Mouse (Mus musculus) midbrain, embryonic 10.5 days (tissue): ENCODE data around the gene Islr. TPM values are rescaled to one million over a fixed set of nuclear protein-coding genes. Genes with fewer than 3 reads are reported as not detected.
"Not testable (repeated sequence)": the region's sequence is repeated elsewhere in the genome, so short reads cannot be mapped to it uniquely, and the experiment has no call there.

Source experiments
- DNase-seq: peaks from one replicate; pipeline ENCODE4 v3.0.0-alpha.2; 2017; ENCODE audit warnings: low spot score
- H3K27ac ChIP-seq: fragments of 300-500 bp; sonication (generic); replicated peaks from 2 replicates; pipeline ENCODE4 v1.5.1; 2016; ENCODE audit warnings: mild to moderate bottlenecking
- H3K27me3 ChIP-seq: fragments of 300-500 bp; sonication (generic); 2 replicates; pipeline ENCODE4 v1.6.1; 2016; ENCODE audit warnings: low read depth, mild to moderate bottlenecking; ENCODE audit not compliant: poor library complexity, severe bottlenecking
- H3K36me3 ChIP-seq: fragments of 300-500 bp; sonication (generic); 2 replicates; pipeline ENCODE4 v1.6.1; 2016; ENCODE audit warnings: mild to moderate bottlenecking, moderate library complexity
- H3K4me1 ChIP-seq: fragments of 300-500 bp; sonication (generic); 2 replicates; pipeline ENCODE4 v1.6.1; 2016
- H3K4me3 ChIP-seq: fragments of 300-500 bp; sonication (generic); 2 replicates; pipeline ENCODE4 v1.5.1; 2016; ENCODE audit warnings: mild to moderate bottlenecking, moderate library complexity
- H3K9me3 ChIP-seq: fragments of 300-500 bp; sonication (generic); replicated peaks from 2 replicates; pipeline ENCODE4 v1.6.1; 2016; ENCODE audit warnings: mild to moderate bottlenecking
- WGBS: fragments of 180-500 bp; shearing (Covaris S2); methylation state at CpG from one replicate; pipeline ENCODE4 v1.1.7; 2016; 5-methylcytosine and 5-hydroxymethylcytosine counted together
- polyA plus RNA-seq: library from polyadenylated mRNA; unstranded; fragments of >200 nt; fragmentation: Nextera tagmentation; extraction: Ambion mirVana; gene quantifications from 2 replicates; pipeline ENCODE4 v1.2.1, GENCODE M21; 2016

The Islr gene
- polyA plus RNA-seq = 7.4 and 15.4 TPM in 2 replicates

- WGBS = under 1% methylated on average over 42 of the region's 42 CpGs
- Histone ChIP-seq H3K9me3 (no peaks in the 10 kb centered on the region), H3K4me1 (peaks cover 55% of the 10 kb centered on the region), H3K27ac (peak within 1 kb of the TSS; percentile 74), H3K27me3 (peaks cover 85% of the 10 kb centered on the region), H3K36me3 (no peaks in the 10 kb centered on the region), H3K4me3 (peak within 1 kb of the TSS; percentile 53)
- peak; percentile 82 for DNase-seq
Observed at GRCm38 (mm10) chr9:58203516-58204447, at the start of gene Islr, which contains the start of gene Islr2. TSS of gene Islr (minus strand) at chr9:58204306. TSS of gene Islr2 (minus strand) at chr9:58204319.

- H3K36me3 ChIP-seq = peaks cover 31% of the 10 kb centered on the region
- H3K9me3 ChIP-seq, DNase-seq, H3K27me3 ChIP-seq: not testable (repeated sequence)
- peak overlapping the region; percentile 87; the same call in 1 of the 2 replicates for H3K27ac ChIP-seq
- H3K4me1 ChIP-seq = peaks cover 36% of the 10 kb centered on the region
- peak overlapping the region; percentile 83 for H3K4me3 ChIP-seq
- 74% methylated on average over 5 of the region's 5 CpGs for WGBS
Observed at GRCm38 (mm10) chr9:58253805-58254122, 49.7 kb upstream of the Islr start.

DNA sequence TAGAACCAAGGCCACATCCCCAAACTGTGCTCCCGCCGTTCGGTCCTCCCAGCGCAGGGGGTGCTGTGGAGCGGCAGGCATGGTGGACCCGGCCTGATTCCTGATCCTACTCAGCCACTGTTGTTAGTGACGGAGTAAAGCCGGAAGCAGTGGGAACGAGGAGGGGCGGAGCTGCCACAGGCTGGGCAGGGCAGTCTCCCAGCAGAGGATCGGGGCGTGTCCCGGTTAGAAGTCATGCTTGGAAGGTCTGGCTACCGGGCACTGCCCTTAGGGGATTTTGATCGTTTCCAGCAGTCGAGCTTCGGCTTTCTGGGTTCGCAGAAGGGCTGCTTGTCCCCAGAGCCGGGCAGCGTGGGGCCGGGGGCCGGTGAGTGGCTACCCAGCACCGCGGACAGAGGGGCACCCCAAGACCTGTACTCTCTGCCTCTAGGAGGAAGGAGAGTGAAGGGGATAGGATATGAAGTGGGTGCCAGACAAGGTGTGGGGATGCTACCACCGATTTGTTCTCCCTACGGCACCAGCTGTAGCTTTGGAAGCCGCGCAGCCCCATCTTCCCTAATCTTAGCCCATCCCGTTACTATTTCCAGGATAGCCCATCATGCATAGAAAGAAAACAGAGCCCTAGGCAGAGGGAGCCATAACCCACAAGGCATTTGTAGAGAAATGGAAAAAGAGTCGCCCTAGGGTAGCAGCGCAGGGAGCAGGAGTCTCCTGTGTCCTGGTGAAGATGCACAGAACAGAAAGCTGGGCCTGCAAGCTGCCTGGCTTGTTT, 49.1 kb upstream of the Islr start, which contains the start of gene Stoml1:
Gene Stoml1, plus strand, starts transcription at position 132 of the 772 bp plus-strand sequence.
- Histone ChIP-seq H3K9me3 (no peaks in the 10 kb centered on the region), H3K36me3 (peaks cover 26% of the 10 kb centered on the region), H3K27me3 (no peaks in the 10 kb centered on the region), H3K4me1 (peaks cover 41% of the 10 kb centered on the region), H3K4me3 (peak within 1 kb of the TSS; percentile 83), H3K27ac (peak within 1 kb of the TSS; percentile 87)
- DNase-seq = peak; percentile 94
- WGBS = under 1% methylated on average over 31 of the region's 31 CpGs

GRCm38 (mm10) chr9:58250730-58251129, 46.6 kb upstream of the Islr start:
- not testable (repeated sequence) for H3K4me3 ChIP-seq, H3K36me3 ChIP-seq, DNase-seq, H3K27me3 ChIP-seq, H3K9me3 ChIP-seq, H3K27ac ChIP-seq
- H3K4me1 ChIP-seq = peaks cover 57% of the 10 kb centered on the region
- WGBS = 93% methylated on average over 1 of the region's 1 CpGs

GRCm38 (mm10) chr9:58250322-58250721, 46.2 kb upstream of the Islr start:
- Histone ChIP-seq H3K4me3 (peak overlapping the region; percentile 63), H3K27me3 (no peaks in the 10 kb centered on the region), H3K27ac (no peak overlapping the region), H3K36me3 (0 out of 2 replicates have a peak, but pooled peaks cover 4% of the 10 kb centered on the region), H3K9me3 (no peaks in the 10 kb centered on the region), H3K4me1 (peaks cover 57% of the 10 kb centered on the region)
- 78% methylated on average over 8 of the region's 8 CpGs for WGBS
- DNase-seq = no peak

- Histone ChIP-seq H3K4me3 (peak within 1 kb of the TSS; percentile 63), H3K27me3 (no peaks in the 10 kb centered on the region), H3K4me1 (peaks cover 53% of the 10 kb centered on the region), H3K27ac (peak within 1 kb of the TSS; percentile 84), H3K9me3 (no peaks in the 10 kb centered on the region), H3K36me3 (0 out of 2 replicates have a peak, but pooled peaks cover 4% of the 10 kb centered on the region)
- peak; percentile 59 for DNase-seq
- 2% methylated on average over 16 of the region's 16 CpGs for WGBS
Observed at GRCm38 (mm10) chr9:58249592-58250192, 45.6 kb upstream of the Islr start, which contains the start of gene Pml. TSS of gene Pml (minus strand) at chr9:58249786.

DNA sequence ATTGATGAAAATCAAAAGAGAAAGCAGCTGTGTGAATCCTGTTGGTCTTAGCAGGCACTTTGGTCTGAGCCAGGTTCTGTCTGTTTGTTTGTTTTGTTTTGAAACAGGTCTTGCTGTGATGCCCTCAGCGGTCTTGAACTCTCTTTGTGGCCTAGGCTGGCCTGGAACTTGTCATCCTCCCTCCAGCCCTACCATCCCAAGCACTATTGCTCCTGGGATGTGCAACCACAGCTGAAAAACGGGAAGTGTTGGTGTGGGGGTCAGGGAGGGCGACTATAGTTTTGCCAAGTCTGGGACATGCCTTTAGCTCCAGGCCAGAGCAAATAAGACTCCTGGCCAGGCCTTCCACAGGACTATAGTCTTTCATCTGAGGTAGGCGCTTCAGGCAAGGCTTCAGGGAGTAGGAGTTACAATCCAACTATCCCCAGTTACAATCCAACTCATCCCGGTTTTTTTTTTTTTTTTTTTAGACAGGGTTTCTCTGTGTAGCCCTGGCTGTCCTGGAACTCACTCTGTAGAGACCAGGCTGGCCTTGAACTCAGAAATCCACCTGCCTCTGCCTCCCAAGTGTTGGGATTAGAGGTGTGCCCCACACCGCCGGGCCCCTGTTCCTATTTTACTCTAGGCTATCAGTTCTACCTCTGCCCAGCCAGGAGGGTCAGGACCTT, 44.8 kb upstream of the Islr start:
- Histone ChIP-seq H3K9me3 (no peaks in the 10 kb centered on the region), H3K27ac (peak overlapping the region; percentile 84), H3K27me3 (no peaks in the 10 kb centered on the region), H3K36me3 (0 out of 2 replicates have a peak, but pooled peaks cover 4% of the 10 kb centered on the region), H3K4me3 (peak overlapping the region; percentile 63), H3K4me1 (peaks cover 45% of the 10 kb centered on the region)
- 48% methylated on average over 7 of the region's 7 CpGs for WGBS
- DNase-seq = no peak

DNA sequence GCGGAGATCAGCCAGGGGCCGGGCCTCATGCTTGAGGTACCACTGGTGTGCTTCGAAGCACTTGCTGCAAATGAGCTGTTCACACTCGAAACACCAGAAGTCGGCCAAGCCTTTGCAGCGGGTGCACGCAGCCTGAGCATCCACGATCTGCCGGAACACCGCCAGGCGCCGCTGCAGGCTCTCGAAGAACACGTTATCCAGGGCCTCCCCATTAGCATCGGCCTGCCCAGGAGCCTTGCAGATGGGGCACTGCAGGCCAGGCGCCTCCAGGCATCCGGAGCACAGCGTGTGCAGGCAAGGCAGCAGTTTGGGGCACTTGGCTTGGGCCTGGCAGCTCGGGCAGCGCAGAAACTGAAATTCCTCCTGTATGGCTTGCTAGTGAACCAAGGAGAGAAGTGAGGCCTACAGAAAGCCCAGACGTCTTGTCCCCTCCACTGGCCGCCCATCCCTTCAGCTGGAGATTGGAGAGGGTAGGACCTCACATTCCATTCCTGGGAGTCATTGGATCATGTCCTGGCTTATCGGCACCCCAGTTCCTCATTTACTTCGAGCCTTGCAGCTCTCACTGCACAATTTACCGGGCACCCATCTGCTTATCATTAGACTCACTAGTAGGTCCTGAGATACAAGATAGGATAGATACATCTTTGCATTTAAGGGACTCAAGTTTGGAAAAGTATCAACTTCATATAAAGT, 43.1 kb upstream of the Islr start:
- no peaks in the 10 kb centered on the region for H3K27me3 ChIP-seq
- H3K27ac ChIP-seq = peak overlapping the region; percentile 79
- H3K36me3 ChIP-seq = peaks cover 11% of the 10 kb centered on the region; the same call in 1 of the 2 replicates
- 15% methylated on average over 25 of the region's 25 CpGs for WGBS
- H3K4me3 ChIP-seq = peak overlapping the region; percentile 41
- peak; percentile 84 for DNase-seq
- H3K4me1 ChIP-seq = peaks cover 37% of the 10 kb centered on the region
- no peaks in the 10 kb centered on the region for H3K9me3 ChIP-seq

DNA sequence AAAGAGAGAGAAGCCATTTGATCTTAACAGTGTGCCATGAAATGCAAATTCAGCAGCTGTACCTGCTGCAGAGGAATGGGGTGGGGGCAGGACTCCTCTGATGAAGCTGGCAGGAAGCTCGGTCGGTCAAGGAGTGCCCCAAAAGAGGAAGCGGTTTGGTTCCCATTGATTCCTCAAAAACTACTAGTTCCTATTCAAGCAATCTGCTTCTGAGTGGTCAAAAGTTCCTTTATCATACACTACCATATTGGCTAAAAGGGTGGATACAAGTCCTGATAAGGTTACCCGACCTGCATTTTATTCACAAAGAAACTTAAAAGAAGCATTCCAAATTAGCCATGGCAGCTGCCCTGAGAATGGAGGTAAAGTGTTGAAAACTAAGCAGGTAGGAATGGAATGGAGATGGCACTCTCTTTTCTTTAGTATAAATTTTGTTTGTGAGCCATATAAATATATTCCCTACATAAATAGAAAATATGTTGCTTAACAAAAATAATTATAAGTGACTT, 42.0 kb upstream of the Islr start:
- WGBS = 83% methylated on average over 4 of the region's 4 CpGs
- peaks cover 11% of the 10 kb centered on the region; the same call in 1 of the 2 replicates for H3K36me3 ChIP-seq
- H3K27me3 ChIP-seq = no peaks in the 10 kb centered on the region
- no peak for DNase-seq
- H3K4me1 ChIP-seq = peaks cover 42% of the 10 kb centered on the region
- no peak overlapping the region for H3K4me3 ChIP-seq
- no peaks in the 10 kb centered on the region for H3K9me3 ChIP-seq
- H3K27ac ChIP-seq = no peak overlapping the region

DNA sequence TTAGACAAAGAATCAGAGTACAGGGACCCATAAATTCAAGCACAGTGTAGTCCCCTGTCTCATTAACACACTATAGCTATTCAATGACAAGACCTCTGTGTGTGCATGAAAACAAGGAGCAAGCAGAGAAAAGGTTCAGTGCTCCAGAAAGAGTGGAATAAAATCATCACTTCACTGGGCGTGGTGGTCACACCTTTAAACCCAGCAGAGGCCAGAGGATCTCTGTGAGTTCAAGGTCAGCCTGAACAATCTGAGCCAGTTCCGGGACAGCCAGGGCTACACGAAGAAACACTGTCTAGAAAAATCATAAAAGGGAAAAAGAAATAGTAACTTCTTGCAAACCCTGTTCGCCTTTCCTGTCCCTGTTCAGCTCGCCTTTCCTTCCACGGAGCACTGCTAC, 39.6 kb upstream of the Islr start:
- peaks cover 25% of the 10 kb centered on the region for H3K4me1 ChIP-seq
- no peaks in the 10 kb centered on the region for H3K27me3 ChIP-seq
- WGBS = 91% methylated on average over 6 of the region's 6 CpGs
- H3K9me3 ChIP-seq = no peaks in the 10 kb centered on the region
- no peak overlapping the region for H3K4me3 ChIP-seq
- H3K27ac ChIP-seq = no peak overlapping the region
- DNase-seq = no peak
- H3K36me3 ChIP-seq = peaks cover 11% of the 10 kb centered on the region; the same call in 1 of the 2 replicates

DNA sequence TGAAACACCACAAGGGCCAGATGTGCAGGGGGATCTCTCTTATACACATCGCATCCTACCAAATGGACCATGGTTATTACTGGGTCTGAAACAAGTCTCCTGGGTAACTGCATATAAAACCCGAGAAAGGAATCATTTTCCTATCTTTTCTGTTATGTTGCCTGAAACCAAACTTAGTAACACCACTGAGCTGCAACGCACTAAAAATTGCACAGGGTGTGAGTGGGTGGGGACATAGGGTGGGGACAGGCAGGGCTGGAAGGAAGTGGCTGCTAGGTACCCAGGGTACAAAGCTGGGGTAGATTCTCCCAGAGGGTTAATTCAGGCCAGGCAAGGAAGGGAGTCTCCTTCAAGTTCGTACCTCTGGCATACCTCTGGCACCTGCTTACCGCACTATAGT, 38.6 kb upstream of the Islr start:
- WGBS = 90% methylated on average over 5 of the region's 5 CpGs

More for the DNA sequence above, 38.6 kb upstream of the Islr start:
- Histone ChIP-seq H3K36me3 (peaks cover 11% of the 10 kb centered on the region; the same call in 1 of the 2 replicates), H3K27me3 (no peaks in the 10 kb centered on the region), H3K4me3 (no peak overlapping the region), H3K27ac (no peak overlapping the region), H3K9me3 (no peaks in the 10 kb centered on the region), H3K4me1 (peaks cover 15% of the 10 kb centered on the region)
- DNase-seq = no peak
